Mouse (Mus musculus) neutrophil, adult 65 days (primary cell): ENCODE data around the gene Cklf. TPM values are rescaled to one million over a fixed set of nuclear protein-coding genes. Genes with fewer than 3 reads are reported as not detected.

Experiments
- total RNA-seq: library from RNA; stranded (reverse); gene quantifications from 2 replicates; pipeline ENCODE4 v1.2.4, GENCODE M21; 2023

The Cklf gene
- 92.3 and 95.2 TPM in 2 replicates for total RNA-seq

DNA sequence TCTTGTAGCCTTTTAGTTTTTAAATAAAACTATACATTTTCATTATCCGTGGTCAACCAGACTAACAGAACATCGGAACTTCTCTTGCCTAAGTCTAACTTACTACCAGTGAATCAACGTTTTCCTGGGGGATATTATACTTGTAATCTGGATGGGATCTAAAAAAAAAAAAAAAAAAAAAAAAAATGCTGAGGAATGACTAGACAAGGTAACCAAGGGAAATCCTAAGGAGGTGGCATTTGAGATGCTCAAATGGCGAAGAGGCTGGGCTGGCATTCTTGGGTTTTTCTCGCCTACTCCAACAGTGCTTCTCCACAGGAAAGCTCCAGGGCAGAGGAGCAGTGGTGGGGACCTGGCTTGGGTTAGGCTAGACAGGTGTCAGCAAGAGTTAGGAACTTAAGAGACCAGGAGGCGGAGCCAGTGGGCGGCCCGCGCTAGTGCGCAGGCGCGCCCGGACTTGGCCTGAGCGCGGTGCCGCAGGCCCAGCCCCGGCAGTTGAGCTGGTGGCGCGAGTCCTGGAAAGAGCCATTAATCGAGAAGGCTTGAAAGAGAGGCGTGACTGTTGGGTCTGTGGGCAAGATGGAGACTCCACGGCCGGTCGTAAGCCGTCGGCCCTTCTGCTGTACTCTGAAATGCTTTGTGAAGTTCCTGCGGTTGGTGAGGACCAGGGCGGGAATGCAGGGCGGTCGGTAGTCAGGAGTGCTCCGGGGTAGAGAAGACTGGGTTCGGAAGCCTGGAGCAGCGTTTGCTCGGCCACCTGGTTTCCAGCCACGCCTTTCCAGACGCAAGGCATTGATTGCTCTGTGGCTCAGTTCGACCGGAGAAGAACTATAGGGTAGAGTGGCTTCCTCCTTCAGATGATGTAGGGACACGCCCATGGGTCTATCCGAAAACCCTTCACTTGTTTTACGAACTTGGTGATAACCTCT is at the start of gene Cklf:
Gene Cklf (plus strand): TSS at position 423 of the 929 bp plus-strand sequence.

DNA sequence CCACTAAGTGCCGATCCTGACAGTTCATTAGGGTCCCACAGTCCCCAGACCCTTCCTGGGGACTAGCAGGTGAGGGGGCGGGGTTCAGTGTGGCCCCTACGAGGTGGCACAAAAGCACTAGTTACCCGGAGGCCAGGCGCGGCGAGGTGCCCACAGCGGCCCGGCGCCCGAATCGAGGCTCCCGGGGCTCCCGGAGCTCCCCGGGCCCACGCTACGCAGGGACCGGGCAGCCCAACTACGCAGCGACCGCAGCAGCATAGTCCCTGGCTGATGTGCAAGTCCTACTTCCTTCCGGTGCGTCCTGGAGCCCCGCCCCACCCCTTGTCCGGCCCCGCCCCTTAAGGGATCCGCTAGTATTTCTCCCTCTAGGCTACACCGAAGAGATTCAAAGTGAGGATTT is 2.4 kb upstream of the Cklf start, which contains the start of gene Tk2:
Gene Tk2 (minus strand): TSS at position 283 of the 400 bp plus-strand sequence.

DNA sequence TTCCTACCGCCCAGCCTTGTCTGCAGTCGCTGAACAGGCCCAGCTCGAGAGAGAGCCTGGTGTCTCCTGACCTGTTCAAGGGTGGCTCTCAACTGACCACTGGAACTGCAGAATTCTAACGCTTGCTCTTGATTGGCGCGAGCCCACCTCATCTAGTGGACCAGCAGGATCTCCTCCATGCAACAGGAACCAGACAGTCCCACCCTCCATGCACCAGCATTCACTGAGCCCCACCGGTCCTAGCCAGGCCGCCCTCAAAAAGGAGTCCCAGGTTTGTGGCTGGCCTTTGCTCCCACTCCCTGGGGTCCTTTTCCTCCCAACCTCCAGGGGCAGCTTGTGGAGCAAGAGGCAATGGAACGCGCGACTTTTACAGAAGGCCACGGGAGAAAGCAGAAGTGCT is 42.4 kb downstream of the Cklf start, which contains the start of gene Cmtm2a:
Gene Cmtm2a (minus strand): TSS at position 101 of the 400 bp plus-strand sequence.

DNA sequence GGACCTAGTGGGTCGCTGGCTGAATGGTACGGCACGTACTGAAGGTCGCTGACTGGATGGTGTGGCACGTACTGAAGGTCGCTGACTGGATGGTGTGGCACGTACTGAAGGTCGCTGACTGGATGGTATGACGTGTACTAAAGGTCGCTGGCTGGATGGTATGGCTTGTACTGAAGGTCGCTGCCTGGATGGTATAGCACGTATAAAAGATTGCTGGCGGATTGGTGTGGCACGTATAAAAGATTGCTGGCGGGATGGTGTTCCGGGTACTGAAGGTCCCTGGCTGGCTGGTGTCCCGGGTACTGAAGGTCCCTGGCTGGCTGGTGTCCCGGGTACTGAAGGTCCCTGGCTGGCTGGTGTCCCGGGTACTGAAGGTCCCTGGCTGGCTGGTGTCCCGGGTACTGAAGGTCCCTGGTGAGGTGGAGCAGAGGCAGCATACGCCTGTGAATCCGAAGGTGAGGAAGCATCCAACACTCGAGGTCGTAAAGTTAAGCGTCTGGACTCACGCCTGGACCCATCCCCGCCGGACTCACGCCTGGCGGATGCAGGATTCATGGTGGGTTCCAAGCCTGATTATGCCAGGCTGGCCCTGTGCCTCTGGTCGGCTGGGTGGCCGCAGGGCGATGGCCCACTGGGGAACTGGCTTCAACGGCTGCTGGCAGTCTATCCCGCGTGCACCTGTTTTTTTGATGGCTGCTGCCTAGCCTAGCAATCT is 58.9 kb downstream of the Cklf start, which contains the start of the genes Gm45711 and Cmtm1:
Gene Gm45711 (minus strand): TSS at position 641 of the 715 bp plus-strand sequence.
Gene Cmtm1 (minus strand): TSS at position 705 of the 715 bp plus-strand sequence.

Other genes with a start within 250 kb of the Cklf start
- gene Cdh5, start 149.2 kb upstream of the Cklf start, total RNA-seq: 0.13 and 0.16 TPM in 2 replicates
- gene Bean1, start 80.4 kb upstream of the Cklf start, total RNA-seq: not detected in 2 replicates
- gene Tk2, start 2.3 kb upstream of the Cklf start, total RNA-seq: 43.5 and 48.0 TPM in 2 replicates
- not detected in 2 replicates for gene Cmtm2a, start 42.3 kb downstream of the Cklf start, total RNA-seq
- gene Gm45711, start 59.2 kb downstream of the Cklf start, total RNA-seq: not detected in 2 replicates
- not detected in 2 replicates for gene Cmtm1, start 59.3 kb downstream of the Cklf start, total RNA-seq
- not detected in 2 replicates for gene Gm11020, start 70.7 kb downstream of the Cklf start, total RNA-seq
- not detected in 2 replicates for gene Cmtm2b, start 71.4 kb downstream of the Cklf start, total RNA-seq
- gene Cmtm3, start 88.5 kb downstream of the Cklf start, total RNA-seq: 22.2 and 26.6 TPM in 2 replicates
- gene Cmtm4, start 144.9 kb downstream of the Cklf start, total RNA-seq: 0.20 and 0.44 TPM in 2 replicates
- 49.2 and 90.2 TPM in 2 replicates for gene Dync1li2, start 192.2 kb downstream of the Cklf start, total RNA-seq